Mouse (Mus musculus) E14TG2a.4 (cell line): ENCODE data around the gene Yy2.

ENCODE experiments used
- CTCF ChIP-seq: conservative IDR thresholded peaks from 2 replicates; pipeline ENCODE4 v1.5.1; 2014; ENCODE audit warnings: low read length
- NANOG ChIP-seq: IDR thresholded peaks from 2 replicates; pipeline ENCODE4 v1.6.1; 2014; ENCODE audit warnings: borderline replicate concordance, low read length, mixed read lengths
- POU5F1 ChIP-seq: IDR thresholded peaks from 2 replicates; pipeline ENCODE4 v1.6.1; 2014; ENCODE audit warnings: low read length, borderline replicate concordance

- TF ChIP-seq CTCF (no peak), NANOG (no peak), POU5F1 (no peak)
Observed at GRCm38 (mm10) chrX:157597585-157598185, 28.9 kb upstream of the Yy2 start.
